Mouse (Mus musculus) C2C12 (cell line): ENCODE measurements around the gene Znhit2. TPM values are rescaled to one million over a fixed set of nuclear protein-coding genes. Genes with fewer than 3 reads are reported as not detected.

Source experiments
- H3K27me3 ChIP-seq: one replicate; pipeline ENCODE4 v1.6.1; 2011; ENCODE audit not compliant: control insufficient read depth, insufficient read depth, insufficient read length
- H3K36me3 ChIP-seq: one replicate; pipeline ENCODE4 v1.6.1; 2011; ENCODE audit not compliant: control insufficient read depth, insufficient read depth
- H3K4me3 ChIP-seq: one replicate; pipeline ENCODE4 v1.5.1; 2011; ENCODE audit warnings: mild to moderate bottlenecking, control low read depth; ENCODE audit not compliant: poor library complexity, insufficient read depth, severe bottlenecking
- H3K79me2 ChIP-seq: one replicate; pipeline ENCODE4 v1.6.1; 2011; ENCODE audit not compliant: control insufficient read depth, insufficient read depth
- H3K79me3 ChIP-seq: one replicate; pipeline ENCODE4 v1.6.1; 2011; ENCODE audit warnings: low read depth, control low read depth
- H3ac ChIP-seq: one replicate; pipeline ENCODE3; 2011; ENCODE audit warnings: low read depth; ENCODE audit not compliant: control insufficient read depth, insufficient read length
- CEBPB ChIP-seq: IDR thresholded peaks from one replicate; pipeline ENCODE4 v1.6.1; 2011; ENCODE audit warnings: low read depth, mild to moderate bottlenecking, control low read depth, moderate library complexity
- CTCF ChIP-seq: IDR thresholded peaks from one replicate; pipeline ENCODE4 v1.5.1; 2011; ENCODE audit not compliant: control insufficient read depth, insufficient read depth, insufficient read length
- FOSL1 ChIP-seq: IDR thresholded peaks from one replicate; pipeline ENCODE4 v1.8.0; 2011; ENCODE audit warnings: mild to moderate bottlenecking, low read length; ENCODE audit not compliant: poor library complexity, insufficient read depth, severe bottlenecking
- MAX ChIP-seq: IDR thresholded peaks from one replicate; pipeline ENCODE4 v1.6.1; 2011; ENCODE audit warnings: mild to moderate bottlenecking, control low read depth
- MYOD1 ChIP-seq: IDR thresholded peaks from one replicate; pipeline ENCODE4 v1.6.1; 2011; ENCODE audit warnings: low read depth; ENCODE audit not compliant: control insufficient read depth, insufficient read length
- MYOG ChIP-seq: IDR thresholded peaks from one replicate; pipeline ENCODE4 v1.6.1; 2011; ENCODE audit not compliant: control insufficient read depth, insufficient read length; ENCODE audit errors: extremely low read depth
- USF1 ChIP-seq: IDR thresholded peaks from one replicate; pipeline ENCODE4 v1.6.1; 2011; ENCODE audit warnings: low read depth, mild to moderate bottlenecking, control low read depth, moderate library complexity
- polyA plus RNA-seq: library from polyadenylated mRNA; unstranded; fragments of >200 nt; fragmentation: generic; extraction: Trizol; gene quantifications from one replicate; pipeline ENCODE4 v1.2.1, GENCODE M21; 2012; ENCODE audit warnings: missing spikeins

Znhit2 gene
- polyA plus RNA-seq, 1 experiment = 49.8 TPM

- Histone ChIP-seq H3K27me3 (no peaks in the 10 kb centered on the region), H3K4me3 (no peak overlapping the region), H3K79me2 (peaks cover 20% of the 10 kb centered on the region), H3ac (no peak overlapping the region), H3K36me3 (peaks cover 57% of the 10 kb centered on the region), H3K79me3 (peaks cover 14% of the 10 kb centered on the region)
- TF ChIP-seq FOSL1 = no peak
- TF ChIP-seq USF1 = no peak
- no peak for TF ChIP-seq CTCF
- TF ChIP-seq MYOG = no peak
- TF ChIP-seq MYOD1 = no peak
- no peak for TF ChIP-seq MAX
- no peak for TF ChIP-seq CEBPB
Observed at GRCm38 (mm10) chr19:6048681-6049410, 12.1 kb upstream of the Znhit2 start.

GRCm38 (mm10) chr19:6052516-6052915 lies 8.5 kb upstream of the Znhit2 start:
- H3K36me3 ChIP-seq = peaks cover 72% of the 10 kb centered on the region
- peaks cover 48% of the 10 kb centered on the region for H3K79me2 ChIP-seq
- peaks cover 32% of the 10 kb centered on the region for H3K79me3 ChIP-seq
- no peak overlapping the region for H3K4me3 ChIP-seq
- H3K27me3 ChIP-seq = no peaks in the 10 kb centered on the region
- H3ac ChIP-seq = no peak overlapping the region
- TF ChIP-seq FOSL1 (no peak), CEBPB (no peak), MYOG (no peak), MYOD1 (no peak), CTCF (no peak), MAX (no peak), USF1 (no peak)

DNA sequence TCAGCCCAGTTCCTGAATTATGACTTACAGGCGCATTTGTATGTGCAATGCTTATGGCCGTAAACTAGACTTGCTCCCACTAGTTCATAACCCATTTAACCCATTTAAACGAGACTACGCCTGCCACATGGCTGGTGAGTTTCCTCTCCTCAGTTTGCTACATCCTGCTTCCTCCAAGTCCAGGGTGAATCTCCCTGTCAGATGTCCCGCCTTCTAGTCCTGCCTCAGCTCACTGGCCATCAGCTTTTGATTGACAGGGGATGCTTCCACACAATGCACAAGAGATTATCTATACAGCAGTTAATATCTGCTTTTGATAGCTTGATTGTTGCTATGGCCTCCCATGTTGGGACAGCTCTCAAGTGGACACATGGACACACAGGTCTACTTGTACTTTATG lies 6.7 kb upstream of the Znhit2 start:
- Histone ChIP-seq H3ac (no peak overlapping the region), H3K36me3 (peaks cover 70% of the 10 kb centered on the region), H3K79me2 (peaks cover 52% of the 10 kb centered on the region), H3K27me3 (no peaks in the 10 kb centered on the region), H3K4me3 (no peak overlapping the region), H3K79me3 (peaks cover 36% of the 10 kb centered on the region)
- TF ChIP-seq CEBPB (no peak), CTCF (no peak), MAX (no peak)

GRCm38 (mm10) chr19:6056696-6057095 lies 4.3 kb upstream of the Znhit2 start:
- Histone ChIP-seq H3ac (no peak overlapping the region), H3K27me3 (no peaks in the 10 kb centered on the region), H3K4me3 (peak overlapping the region; percentile 98), H3K79me2 (peaks cover 60% of the 10 kb centered on the region), H3K79me3 (peaks cover 38% of the 10 kb centered on the region), H3K36me3 (peaks cover 46% of the 10 kb centered on the region)
- TF ChIP-seq FOSL1 (no peak), MAX (no peak), MYOG (no peak), MYOD1 (no peak), CEBPB (no peak), USF1 (no peak), CTCF (no peak)

- Histone ChIP-seq H3K79me3 (peaks cover 46% of the 10 kb centered on the region), H3ac (peak within 1 kb of the TSS; percentile 78), H3K79me2 (peaks cover 68% of the 10 kb centered on the region), H3K36me3 (peaks cover 38% of the 10 kb centered on the region), H3K4me3 (peak within 1 kb of the TSS; percentile 98), H3K27me3 (no peaks in the 10 kb centered on the region)
- TF ChIP-seq CEBPB (no peak), CTCF (no peak), USF1 (no peak), MAX (peak; percentile 53)
Observed at GRCm38 (mm10) chr19:6057313-6058096, 3.5 kb upstream of the Znhit2 start, which contains the start of the genes Mrpl49 and Fau. Mrpl49 (minus strand) TSS chr19:6057785. Fau (plus strand) TSS chr19:6057844.

DNA sequence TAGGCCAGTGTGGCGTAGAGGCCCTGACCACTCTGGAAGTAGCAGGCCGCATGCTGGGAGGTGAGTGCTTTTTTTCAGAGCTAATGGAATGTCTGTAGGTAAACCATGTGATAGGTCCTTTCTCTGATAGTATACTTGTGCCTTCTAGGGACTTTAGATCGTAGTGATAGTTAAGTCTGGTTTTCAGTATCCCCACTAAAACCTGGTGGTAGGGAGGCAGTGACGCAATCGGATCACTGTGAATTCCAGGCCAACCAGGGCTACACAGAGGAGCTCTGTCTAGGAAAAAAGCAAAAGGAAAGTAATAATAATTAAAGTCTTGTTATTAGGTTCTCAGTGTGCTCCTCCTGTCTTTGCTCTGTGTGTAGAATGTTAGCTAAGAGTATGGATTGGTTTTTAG lies 2.5 kb upstream of the Znhit2 start:
- Histone ChIP-seq H3K36me3 (peaks cover 28% of the 10 kb centered on the region), H3K79me3 (peaks cover 50% of the 10 kb centered on the region), H3K4me3 (peak overlapping the region; percentile 98), H3K79me2 (peaks cover 76% of the 10 kb centered on the region), H3K27me3 (no peaks in the 10 kb centered on the region), H3ac (peak overlapping the region; percentile 69)
- TF ChIP-seq USF1 (no peak), FOSL1 (no peak), CEBPB (peak; percentile 58), MYOD1 (no peak), MYOG (no peak), CTCF (no peak)
